Mouse (Mus musculus) MEL (cell line): Measurements from ENCODE around the gene Gramd1c.

Experiments used
- CHD1 ChIP-seq: IDR thresholded peaks from 2 replicates; pipeline ENCODE4 v1.6.1; 2012; ENCODE audit warnings: low read depth, mild to moderate bottlenecking, inconsistent platforms, low read length, improper control_type of control experiment
- CTCF ChIP-seq, 3 experiments: IDR thresholded peaks in 2 of 3; conservative IDR thresholded peaks in 1 of 3; 2 replicates each; pipeline ENCODE4 v1.5.1; 2011 to 2012; ENCODE audit warnings: low read length in 3 of 3, low read depth in 2 of 3, mild to moderate bottlenecking in 2 of 3, improper control_type of control experiment in 1 of 3, inconsistent platforms in 1 of 3, mixed read lengths in 1 of 3, moderate library complexity in 1 of 3; ENCODE audit not compliant: control insufficient read depth in 1 of 3, insufficient read depth in 1 of 3, poor library complexity in 1 of 3, severe bottlenecking in 1 of 3
- EP300 ChIP-seq, 2 experiments: IDR thresholded peaks; 2 replicates each; pipeline ENCODE4 v1.6.1; 2011; ENCODE audit warnings: improper control_type of control experiment in 2 of 2, low read length in 2 of 2, low read depth in 1 of 2, mild to moderate bottlenecking in 1 of 2
- ETS1 ChIP-seq: IDR thresholded peaks from 2 replicates; pipeline ENCODE4 v1.6.1; 2012; ENCODE audit warnings: low read depth, mild to moderate bottlenecking, inconsistent platforms, low read length, improper control_type of control experiment, moderate library complexity
- HCFC1 ChIP-seq: IDR thresholded peaks from 2 replicates; pipeline ENCODE4 v1.6.1; 2012; ENCODE audit warnings: low read depth, mild to moderate bottlenecking, inconsistent platforms, low read length, improper control_type of control experiment, moderate library complexity
- MAZ ChIP-seq: IDR thresholded peaks from 2 replicates; pipeline ENCODE4 v1.6.1; 2012; ENCODE audit warnings: low read depth, mild to moderate bottlenecking, inconsistent platforms, low read length, improper control_type of control experiment
- NELFE ChIP-seq: IDR thresholded peaks from 2 replicates; pipeline ENCODE4 v1.6.1; 2011; ENCODE audit warnings: low read depth, low read length, improper control_type of control experiment
- POLR2A ChIP-seq, 2 experiments: IDR thresholded peaks; 2 replicates each; pipeline ENCODE4 v1.6.1; 2011 to 2012; ENCODE audit warnings: low read length in 2 of 2, mild to moderate bottlenecking in 2 of 2, control low read depth in 1 of 2, improper control_type of control experiment in 1 of 2, low read depth in 1 of 2, moderate library complexity in 1 of 2; ENCODE audit not compliant: control insufficient read depth in 1 of 2, insufficient read depth in 1 of 2, poor library complexity in 1 of 2
- POLR2AphosphoS5 ChIP-seq: IDR thresholded peaks from 2 replicates; pipeline ENCODE4 v1.6.1; 2012; ENCODE audit warnings: low read depth, borderline replicate concordance, mild to moderate bottlenecking, inconsistent platforms, low read length, moderate library complexity, mixed read lengths
- RAD21 ChIP-seq: IDR thresholded peaks from 2 replicates; pipeline ENCODE4 v1.6.1; 2011; ENCODE audit warnings: mild to moderate bottlenecking, low read depth, low read length, improper control_type of control experiment
- RCOR1 ChIP-seq: IDR thresholded peaks from 2 replicates; pipeline ENCODE4 v1.6.1; 2012; ENCODE audit warnings: low read depth, mild to moderate bottlenecking, inconsistent platforms, low read length, improper control_type of control experiment

GRCm38 (mm10) chr16:43986299-43986698, 76.8 kb downstream of the Gramd1c start:
- TF ChIP-seq POLR2A (IDR thresholded peaks at IDR 0.05; ENCODE audit: control insufficient read depth in 1 of 2, insufficient read depth in 1 of 2, low read depth in 1 of 2, low read length in 2 of 2, poor library complexity in 1 of 2) (no peak), NELFE (no peak), CHD1 (no peak), CTCF (IDR thresholded peaks at IDR 0.05 in 2 of 3, conservative IDR thresholded peaks at IDR 0.05 in 1 of 3; ENCODE audit: control insufficient read depth in 1 of 3, insufficient read depth in 1 of 3, low read depth in 2 of 3, low read length in 3 of 3, poor library complexity in 1 of 3, severe bottlenecking in 1 of 3) (no peak), EP300 (IDR thresholded peaks at IDR 0.05; ENCODE audit: low read depth in 1 of 2, low read length in 2 of 2) (no peak), MAZ (no peak), ETS1 (no peak), POLR2AphosphoS5 (no peak), HCFC1 (no peak), RCOR1 (no peak), RAD21 (no peak)
